Mouse (Mus musculus) heart, postnatal 10 days (tissue): ENCODE data around the gene Morc4. TPM values are rescaled to one million over a fixed set of nuclear protein-coding genes. Genes with fewer than 3 reads are reported as not detected.

Experiments used
- DNase-seq, 2 experiments: peaks; one replicate each; pipeline ENCODE4 v3.0.0; 2021
- intact Hi-C: fragments of 180-260 bp; cut with DNase I; formaldehyde crosslinking; loops from one replicate; pipeline ENCODE4 v1.15.1; 2025
- total RNA-seq, 2 experiments: library from RNA; stranded (reverse); gene quantifications; 2 replicates each; pipeline ENCODE4 v1.2.3; 2021

Morc4 gene
- total RNA-seq: 1 to 10 TPM; 6.1 to 7.8 TPM

GRCm38 (mm10) chrX:139870938-139871791 lies at the start of gene Morc4:
Morc4 (minus strand) TSS chrX:139871677.
- intact Hi-C loops: loop anchor here (10.0 kb wide), 1 partner anchor 384 kb away; no protein-coding TSS in a partner anchor
- DNase-seq: peak; percentile 63 to 66

GRCm38 (mm10) chrX:139920572-139920971 lies 49.1 kb upstream of the Morc4 start:
- no peak for DNase-seq
- intact Hi-C loops: no loop called here

GRCm38 (mm10) chrX:139891387-139891786 lies 19.9 kb upstream of the Morc4 start:
- intact Hi-C loops: no loop called here
- DNase-seq: no peak

GRCm38 (mm10) chrX:139883221-139883620 lies 11.7 kb upstream of the Morc4 start:
- DNase-seq: peak in 1 of 2 experiments; percentile 4
- intact Hi-C loops: no loop called here

- DNase-seq: peak; percentile 23 to 27
These were observed 6.5 kb upstream of the Morc4 start for GRCm38 (mm10) chrX:139877936-139878335.

GRCm38 (mm10) chrX:139877105-139877504 lies 5.6 kb upstream of the Morc4 start:
- intact Hi-C loops: loop anchor here (10.0 kb wide), 1 partner anchor 378 kb away; no protein-coding TSS in a partner anchor
- no peak for DNase-seq

More at GRCm38 (mm10) chrX:139877936-139878335, 6.5 kb upstream of the Morc4 start:
- intact Hi-C loops: loop anchor here (10.0 kb wide), 1 partner anchor 377 kb away; no protein-coding TSS in a partner anchor

GRCm38 (mm10) chrX:139870300-139870711 lies 1.2 kb downstream of the Morc4 start:
- intact Hi-C loops: loop anchor here (10.0 kb wide), 1 partner anchor 384 kb away; no protein-coding TSS in a partner anchor
- DNase-seq: peak; percentile 47 to 59

GRCm38 (mm10) chrX:139859402-139859801 lies 12.1 kb downstream of the Morc4 start:
- peak in 1 of 2 experiments; percentile 11 for DNase-seq
- intact Hi-C loops: no loop called here

GRCm38 (mm10) chrX:139854795-139855194 lies 16.7 kb downstream of the Morc4 start:
- intact Hi-C loops: no loop called here

GRCm38 (mm10) chrX:139841091-139841490 lies 30.4 kb downstream of the Morc4 start:
- DNase-seq: no peak
- intact Hi-C loops: no loop called here

More at GRCm38 (mm10) chrX:139854795-139855194, 16.7 kb downstream of the Morc4 start:
- no peak for DNase-seq

- peak; percentile 12 to 13 for DNase-seq
- intact Hi-C loops: loop anchor here (10.0 kb wide), 1 partner anchor 424 kb away; no protein-coding TSS in a partner anchor
These were observed 32.4 kb downstream of the Morc4 start for GRCm38 (mm10) chrX:139839057-139839456.

GRCm38 (mm10) chrX:139832464-139832863 lies 39.0 kb downstream of the Morc4 start:
- intact Hi-C loops: loop anchor here (1.0 to 10.0 kb wide), 3 partner anchors 58 to 418 kb away; no protein-coding TSS in a partner anchor
- peak; percentile 43 to 57 for DNase-seq

GRCm38 (mm10) chrX:139828363-139829092 lies 42.9 kb downstream of the Morc4 start:
- no peak for DNase-seq

GRCm38 (mm10) chrX:139826926-139827325 lies 44.6 kb downstream of the Morc4 start:
- no peak for DNase-seq
- intact Hi-C loops: no loop called here

More at GRCm38 (mm10) chrX:139828363-139829092, 42.9 kb downstream of the Morc4 start:
- intact Hi-C loops: no loop called here

- intact Hi-C loops: no loop called here
- DNase-seq: no peak
These were observed 46.1 kb downstream of the Morc4 start for GRCm38 (mm10) chrX:139825402-139825801.

GRCm38 (mm10) chrX:139815201-139815600 lies 56.3 kb downstream of the Morc4 start:
- DNase-seq: no peak
- intact Hi-C loops: no loop called here

- intact Hi-C loops: no loop called here
- no peak for DNase-seq
These were observed 57.4 kb downstream of the Morc4 start for GRCm38 (mm10) chrX:139814018-139814635.

GRCm38 (mm10) chrX:139813299-139814002 lies 58.0 kb downstream of the Morc4 start:
- DNase-seq: no peak
- intact Hi-C loops: no loop called here

GRCm38 (mm10) chrX:139812636-139813298 lies 58.7 kb downstream of the Morc4 start:
- no peak for DNase-seq
- intact Hi-C loops: no loop called here
